Mouse (Mus musculus) Patski (cell line): ENCODE data around the gene Snx29. TPM values are rescaled to one million over a fixed set of nuclear protein-coding genes. Genes with fewer than 3 reads are reported as not detected.
"Not testable (repeated sequence)": the region's sequence is repeated elsewhere in the genome, so short reads cannot be mapped to it uniquely, and the experiment has no call there.

Experiments used
- ATAC-seq: fragments of 100-300 bp; one replicate; pipeline ENCODE4 v1.8.0; 2021
- CTCF ChIA-PET: fragments of 350-600 bp; sonication (Branson Sonifier 250); formaldehyde crosslinking; loops from one replicate; lab custom pipeline; 2022; ENCODE audit warnings: inconsistent platforms; lab: Charles Lee
- POLR2A ChIA-PET: fragments of 350-600 bp; sonication (Branson Sonifier 250); formaldehyde crosslinking; loops from one replicate; lab custom pipeline; 2022; ENCODE audit warnings: antibody characterized with exemption, inconsistent platforms; lab: Charles Lee
- DNase-seq: peaks from one replicate; pipeline ENCODE4 v3.0.0-alpha.2; 2011; ENCODE audit warnings: low read depth, low spot score
- H3K27me3 ChIP-seq: fragments of 371-371 bp; one replicate; pipeline ENCODE4 v1.5.1; 2021
- CTCF ChIP-seq: fragments of 100-300 bp; IDR thresholded peaks from one replicate; pipeline ENCODE4 v1.5.1; 2021
- in situ Hi-C: fragments of 300-500 bp; cut with MboI; formaldehyde crosslinking; loops from 3 replicates; pipeline ENCODE4 v1.11.1; 2018; ENCODE audit warnings: low pct_unique_long_range_greater_than_20kb, mixed read lengths
- polyA plus RNA-seq: library from polyadenylated mRNA; unstranded; gene quantifications from one replicate; pipeline ENCODE4 v1.2.3, GENCODE M21; 2021

Snx29 gene
- polyA plus RNA-seq, 1 experiment from 2014 or later, result 11.9 TPM

DNA sequence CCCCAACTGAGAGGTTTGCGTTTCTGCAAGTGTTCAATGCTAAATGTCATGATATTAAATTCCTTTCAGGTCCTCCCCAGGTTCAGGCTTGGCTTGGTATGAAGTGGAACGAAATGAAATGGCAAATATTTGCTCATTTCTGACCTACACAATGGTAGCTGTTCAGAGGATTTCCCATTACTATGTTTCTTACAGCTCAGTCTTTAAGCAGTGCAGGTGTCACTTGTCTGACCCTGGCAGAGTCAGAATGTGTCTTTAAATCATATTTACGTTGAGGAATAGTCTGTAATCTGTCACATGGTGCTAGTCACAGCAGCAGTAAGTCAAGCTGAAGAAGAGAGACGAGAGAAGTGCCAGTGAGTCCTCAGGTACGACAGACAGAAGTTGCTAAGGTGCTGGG is 36.5 kb downstream of the Snx29 start:
- ChIA-PET POLR2A (no interaction called here), CTCF (no interaction called here)
- TF ChIP-seq CTCF, result no peak
- ATAC-seq, result no peak
- in situ Hi-C loops, result no loop called here
- DNase-seq, result no peak
- no peaks in the 10 kb centered on the region for H3K27me3 ChIP-seq

DNA sequence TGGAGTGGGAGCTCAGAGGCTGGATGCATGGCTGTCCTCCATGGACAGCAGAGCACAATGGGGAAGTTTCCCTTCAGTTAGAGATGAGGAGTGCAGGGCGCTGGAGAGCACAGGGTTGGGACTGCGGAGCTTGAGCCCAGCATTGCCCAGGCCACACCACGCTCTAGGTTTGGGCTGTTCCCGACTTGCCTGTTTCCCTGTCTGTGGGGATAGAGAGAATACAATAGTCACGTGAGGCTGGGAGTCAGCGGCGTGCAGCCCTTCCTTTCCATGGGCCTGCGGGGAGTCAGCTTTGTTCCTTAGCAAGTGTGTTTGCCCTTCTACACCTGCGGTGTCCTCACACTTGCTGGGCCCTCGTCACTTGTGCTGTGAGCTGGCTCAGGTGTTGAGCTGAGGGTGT is 37.2 kb downstream of the Snx29 start:
- H3K27me3 ChIP-seq, result no peaks in the 10 kb centered on the region
- CTCF ChIA-PET, result no interaction called here
- in situ Hi-C loops, result no loop called here
- no peak for TF ChIP-seq CTCF
- ATAC-seq (no peak), DNase-seq (no peak)
- POLR2A ChIA-PET, result no interaction called here

DNA sequence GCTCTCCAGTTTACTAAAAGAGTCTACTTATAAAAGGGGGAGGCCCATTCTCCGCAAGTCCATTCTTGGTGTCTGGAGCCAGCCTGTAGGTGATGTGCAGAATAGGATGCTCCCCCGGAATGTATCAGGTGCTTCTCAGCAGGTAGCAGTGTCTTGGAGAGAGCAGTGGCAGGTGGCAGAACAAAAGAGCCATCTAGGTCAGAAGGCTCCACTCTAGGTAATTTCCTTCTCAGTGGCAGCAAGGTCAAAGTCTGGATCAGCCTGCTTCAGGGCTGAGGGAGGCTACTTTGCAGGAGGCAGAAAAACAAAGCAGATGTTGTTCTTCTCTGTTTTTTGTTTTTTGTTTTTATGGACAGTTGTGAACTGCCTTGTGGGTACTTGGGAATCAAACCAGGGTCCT is 37.9 kb downstream of the Snx29 start:
- H3K27me3 ChIP-seq, DNase-seq, CTCF ChIA-PET, in situ Hi-C loops, POLR2A ChIA-PET, ATAC-seq: not testable (repeated sequence)

DNA sequence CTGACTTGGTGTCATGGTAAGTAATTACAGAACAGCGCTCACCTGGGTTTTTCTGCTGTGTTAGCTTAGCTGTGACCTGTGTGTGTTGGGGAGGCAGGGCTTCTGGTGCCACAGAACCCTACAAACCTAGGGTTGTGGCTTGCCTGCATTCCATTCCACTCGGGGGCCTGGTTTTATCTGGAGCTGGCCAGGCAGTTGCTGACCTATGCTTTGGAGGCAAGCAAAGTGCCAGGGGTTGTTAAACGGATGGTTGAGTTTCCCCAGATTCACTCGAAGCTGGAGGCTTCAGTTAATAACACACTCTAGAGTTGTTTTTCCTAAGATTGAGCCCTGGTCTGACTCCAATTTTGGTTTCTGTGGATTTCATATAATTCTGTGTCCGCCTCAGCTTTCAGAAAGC is 42.9 kb downstream of the Snx29 start:
- ATAC-seq, result peak; percentile 48
- in situ Hi-C loops, result no loop called here
- CTCF ChIA-PET, result interaction anchor here (1.1 to 1.4 kb wide), 4 partner anchors 11 to 137 kb away, joined by 3 to 5 read pairs (median 4); no protein-coding TSS in a partner anchor
- POLR2A ChIA-PET, result interaction anchor here (0.7 to 1.3 kb wide), 3 partner anchors 23 to 43 kb away, joined by 3 to 4 read pairs (median 4); partner anchors contain the start of gene Snx29
- TF ChIP-seq CTCF, result no peak
- H3K27me3 ChIP-seq, result no peaks in the 10 kb centered on the region
- peak; percentile 67 for DNase-seq

DNA sequence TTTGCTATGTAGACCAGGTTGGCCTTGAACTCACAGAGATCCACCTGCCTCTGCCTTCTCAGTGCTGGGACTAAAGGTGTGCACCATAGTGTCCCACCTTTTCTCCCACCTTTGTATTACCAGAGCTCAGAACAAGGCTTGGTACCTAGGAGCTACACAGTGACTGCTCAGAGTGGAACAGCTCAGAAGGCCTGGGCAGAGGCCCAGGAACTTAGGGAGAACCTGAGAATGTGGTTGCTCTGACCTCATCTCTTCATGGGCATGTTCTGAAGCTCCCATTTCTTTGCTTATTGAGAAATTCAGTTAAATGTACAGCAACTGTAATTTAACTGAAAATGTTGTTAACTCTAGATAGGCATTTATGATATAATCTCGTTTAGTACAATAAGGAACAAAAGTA is 44.1 kb downstream of the Snx29 start:
- DNase-seq, result no peak

DNA sequence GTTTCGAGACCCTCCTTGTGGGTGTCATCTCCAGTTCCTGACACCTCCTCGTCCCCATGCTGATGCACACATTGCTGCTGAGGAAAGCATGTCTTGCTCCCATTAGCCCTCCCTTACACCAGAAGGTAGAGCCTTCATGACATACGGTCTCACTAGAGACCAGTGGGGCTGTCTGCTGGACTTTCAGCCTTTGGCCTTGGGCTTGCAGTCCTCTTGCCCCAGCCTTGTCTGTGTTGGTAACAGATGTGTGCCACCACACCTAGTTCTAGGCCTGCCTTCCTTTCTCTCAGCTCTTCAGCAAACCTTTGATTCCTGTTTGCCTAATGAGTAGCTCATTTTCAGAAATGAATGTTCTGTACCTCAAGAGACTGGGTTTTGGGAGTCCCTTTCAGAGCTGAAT is 45.7 kb downstream of the Snx29 start:
- TF ChIP-seq CTCF, result no peak
- no peaks in the 10 kb centered on the region for H3K27me3 ChIP-seq
- DNase-seq, result no peak
- ChIA-PET POLR2A (interaction anchor here (1.7 kb wide), 1 partner anchor 46 kb away, joined by 6 read pairs; the partner anchor contains the start of gene Snx29), CTCF (interaction anchor here (0.9 kb wide), 1 partner anchor 18 kb away, joined by 3 read pairs; no protein-coding TSS in a partner anchor)
- in situ Hi-C loops, result no loop called here
- ATAC-seq, result no peak

More for the DNA sequence above, 44.1 kb downstream of the Snx29 start:
- ChIA-PET POLR2A (no interaction called here), CTCF (interaction anchor here (1.1 kb wide), 1 partner anchor 35 kb away, joined by 3 read pairs; no protein-coding TSS in a partner anchor)
- H3K27me3 ChIP-seq, result no peaks in the 10 kb centered on the region
- no peak for ATAC-seq
- no peak for TF ChIP-seq CTCF
- in situ Hi-C loops, result no loop called here

DNA sequence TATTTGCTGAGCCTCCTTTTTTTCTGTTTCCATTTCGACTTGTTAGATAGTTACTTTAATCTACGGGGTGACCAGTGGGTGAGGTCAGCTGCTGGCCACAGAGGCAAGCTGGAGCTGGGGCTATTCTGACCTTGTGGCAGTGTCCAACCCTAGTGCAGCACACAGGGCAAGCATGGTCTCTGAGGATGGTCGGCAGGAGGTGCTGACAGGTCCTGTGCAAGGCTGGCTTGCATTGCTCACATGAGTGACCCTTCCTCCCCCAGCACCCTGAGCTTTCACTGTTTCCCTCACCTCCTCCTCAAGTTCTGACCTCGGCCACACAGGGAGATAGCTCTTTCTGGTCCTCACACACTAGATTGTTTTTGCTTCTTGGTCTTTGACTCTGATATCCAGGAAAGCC is 46.5 kb downstream of the Snx29 start:
- in situ Hi-C loops, result no loop called here
- ChIA-PET POLR2A (interaction anchor here (0.6 to 1.7 kb wide), 2 partner anchors 46 kb away, joined by 4 to 6 read pairs; partner anchors contain the start of gene Snx29), CTCF (interaction anchor here (0.9 kb wide), 1 partner anchor 18 kb away, joined by 3 read pairs; no protein-coding TSS in a partner anchor)
- no peak for TF ChIP-seq CTCF
- ATAC-seq, result no peak
- no peaks in the 10 kb centered on the region for H3K27me3 ChIP-seq
- DNase-seq, result no peak

DNA sequence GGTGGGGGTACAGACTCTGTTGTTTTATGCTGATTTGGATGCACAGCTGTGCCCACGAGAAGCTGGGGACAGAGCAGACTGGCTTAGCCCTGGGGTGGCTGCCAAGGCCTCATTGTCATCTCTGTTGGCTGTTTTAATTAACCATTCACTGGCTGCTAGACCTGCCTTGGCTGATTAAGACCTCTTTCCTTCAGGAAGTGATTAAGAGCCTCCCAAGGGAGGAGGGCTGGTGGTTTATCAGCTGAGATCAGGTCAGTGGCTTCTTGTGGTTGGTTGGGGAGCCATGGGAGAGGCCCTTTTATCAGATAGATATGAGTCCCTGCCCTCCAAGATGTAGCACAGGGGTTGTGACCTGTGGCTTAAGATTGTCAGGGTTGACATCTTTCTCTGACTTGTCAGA is 46.9 kb downstream of the Snx29 start:
- ChIA-PET POLR2A (interaction anchor here (1.7 kb wide), 1 partner anchor 47 kb away, joined by 6 read pairs; the partner anchor contains the start of gene Snx29), CTCF (no interaction called here)
- no peaks in the 10 kb centered on the region for H3K27me3 ChIP-seq
- no peak for TF ChIP-seq CTCF
- no peak for DNase-seq
- in situ Hi-C loops, result no loop called here
- no peak for ATAC-seq

DNA sequence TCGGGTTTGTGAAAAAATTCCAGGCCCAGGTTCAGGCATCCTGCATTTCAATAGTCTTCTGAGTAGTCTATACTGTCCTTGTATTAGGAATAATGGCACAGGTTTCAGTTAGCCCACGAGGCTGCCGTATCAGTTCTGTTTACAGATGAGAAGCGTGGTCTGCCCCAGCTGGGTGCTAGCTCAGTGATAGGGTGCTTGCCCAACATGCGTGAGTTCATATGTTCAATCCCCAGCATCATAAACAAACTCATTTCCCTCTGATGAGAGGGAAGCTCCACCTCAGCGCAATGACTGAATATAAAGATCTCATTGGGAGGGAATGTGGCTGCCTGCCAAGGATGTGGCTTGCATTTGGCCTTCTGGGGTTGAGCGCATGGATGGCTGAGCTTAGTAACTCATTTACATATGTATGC is 47.4 kb downstream of the Snx29 start:
- in situ Hi-C loops, result no loop called here
- ATAC-seq (peak; percentile 41), DNase-seq (peak; percentile 35)
- no peak for TF ChIP-seq CTCF
- no peaks in the 10 kb centered on the region for H3K27me3 ChIP-seq
- ChIA-PET CTCF (no interaction called here), POLR2A (interaction anchor here (1.7 kb wide), 1 partner anchor 47 kb away, joined by 6 read pairs; the partner anchor contains the start of gene Snx29)

DNA sequence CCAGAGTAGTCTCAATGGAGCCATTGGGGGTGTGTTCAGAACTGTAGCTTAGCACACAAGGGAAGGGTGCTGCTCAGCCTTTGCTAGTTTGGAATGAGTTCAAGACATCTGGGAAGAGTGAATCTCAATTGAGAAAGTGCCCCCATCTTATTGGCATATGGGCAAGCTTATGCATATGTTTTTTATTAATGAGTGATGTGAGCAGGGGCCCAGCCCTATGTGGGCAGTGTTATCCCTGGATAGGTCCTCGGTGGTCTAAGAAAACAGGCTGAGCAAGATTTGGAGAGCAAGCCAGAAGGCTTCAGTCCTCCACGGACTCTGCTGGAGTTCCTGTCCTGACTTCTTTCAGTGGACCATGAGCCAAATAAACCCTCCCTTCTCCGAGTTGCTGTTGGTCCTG is 56.6 kb downstream of the Snx29 start:
- POLR2A ChIA-PET, result no interaction called here
- ATAC-seq, result no peak
- no peak for TF ChIP-seq CTCF
- in situ Hi-C loops, result no loop called here
- no peak for DNase-seq
- CTCF ChIA-PET, result no interaction called here
- no peaks in the 10 kb centered on the region for H3K27me3 ChIP-seq

DNA sequence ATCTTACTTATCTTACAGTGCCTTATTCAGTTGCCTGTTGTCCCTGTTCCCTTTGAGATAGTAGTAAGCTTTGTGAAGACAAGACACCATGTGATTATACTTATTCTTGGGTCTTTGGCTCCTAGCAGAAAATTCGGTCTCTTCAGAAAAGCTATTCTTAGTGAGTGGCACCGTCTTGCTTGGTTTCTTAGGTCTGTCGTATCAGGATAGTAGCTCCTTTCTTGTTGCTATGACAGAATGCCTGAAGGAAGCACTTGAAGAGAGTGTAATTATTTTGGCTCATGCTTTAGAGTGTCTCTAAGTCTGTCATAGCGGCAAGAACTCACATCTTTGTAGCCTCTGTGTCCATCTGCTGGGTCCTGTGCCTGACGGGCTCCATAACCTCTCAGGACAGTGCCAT is 57.3 kb downstream of the Snx29 start:
- in situ Hi-C loops, result no loop called here
- no peak for TF ChIP-seq CTCF
- H3K27me3 ChIP-seq, result no peaks in the 10 kb centered on the region
- DNase-seq (no peak), ATAC-seq (no peak)
- POLR2A ChIA-PET, result no interaction called here
- CTCF ChIA-PET, result interaction anchor here (1.2 kb wide), 1 partner anchor 43 kb away, joined by 3 read pairs; no protein-coding TSS in a partner anchor
